Mouse (Mus musculus): Measurements from ENCODE around the gene Insl3. TPM values are rescaled to one million over a fixed set of nuclear protein-coding genes. Genes with fewer than 3 reads are reported as not detected.

Gene Insl3
- polyA plus RNA-seq (2014; fragmentation: Nextera tagmentation; extraction: Ambion mirVana): not detected in 2 replicates

DNA sequence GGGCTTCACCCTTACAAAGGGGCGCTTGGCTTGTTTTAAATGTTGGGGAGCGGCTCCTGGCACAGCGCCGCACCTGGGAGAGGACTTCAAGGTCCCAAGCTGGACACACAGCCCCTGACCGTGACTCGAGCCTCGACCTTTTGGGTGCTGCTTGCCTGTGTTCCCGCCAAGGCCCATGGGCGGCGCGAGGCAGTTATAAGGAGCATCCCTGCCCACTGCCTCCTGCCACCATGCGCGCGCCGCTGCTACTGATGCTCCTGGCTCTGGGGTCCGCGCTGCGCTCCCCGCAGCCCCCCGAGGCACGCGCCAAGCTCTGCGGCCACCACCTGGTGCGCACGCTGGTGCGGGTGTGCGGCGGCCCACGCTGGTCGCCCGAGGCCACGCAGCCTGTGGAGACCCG lies at the start of gene Insl3:
Gene Insl3, plus strand, starts transcription at position 187 of the 400 bp plus-strand sequence.
- no peaks in the 10 kb centered on the region for H3K36me3 ChIP-seq (ENCODE audit: control insufficient read depth, insufficient read depth, low read length)
- peaks cover 7% of the 10 kb centered on the region; the same call in 1 of the 2 replicates for H3K4me1 ChIP-seq (replicated peaks; ENCODE audit: control insufficient read depth, insufficient read depth, low read length)
- no peak for ATAC-seq (replicated peaks; ENCODE audit: low FRiP score)

GRCm38 (mm10) chr8:71639318-71639717 lies 49.7 kb upstream of the Insl3 start:
- H3K4me1 ChIP-seq (replicated peaks; ENCODE audit: control insufficient read depth, insufficient read depth, low read length): peaks cover 4% of the 10 kb centered on the region; the same call in 1 of the 2 replicates
- peaks cover 4% of the 10 kb centered on the region for H3K27me3 ChIP-seq (ENCODE audit: control insufficient read depth, insufficient read depth, low read length)
- no peaks in the 10 kb centered on the region for H3K9me3 ChIP-seq (ENCODE audit: control insufficient read depth, low read length)
- no peak overlapping the region for H3K4me2 ChIP-seq (ENCODE audit: low read depth, low read length, severe bottlenecking)
- DNase-seq (ENCODE audit: low spot score) (no peak), ATAC-seq (replicated peaks; ENCODE audit: low FRiP score) (no peak)
- H3K4me3 ChIP-seq (ENCODE audit: low read depth, low read length): no peak overlapping the region
- no peak overlapping the region for H3K27ac ChIP-seq (ENCODE audit: low read depth, low read length)
- WGBS: 88% methylated on average over 4 of the region's 4 CpGs
- H3K36me3 ChIP-seq (ENCODE audit: control insufficient read depth, insufficient read depth, low read length): no peaks in the 10 kb centered on the region
- no peak overlapping the region for H3K9ac ChIP-seq (ENCODE audit: low read length)

More for the DNA sequence above, at the start of gene Insl3:
- H3K4me3 ChIP-seq (ENCODE audit: low read depth, low read length): no peak within 1 kb of the TSS
- H3K4me2 ChIP-seq (ENCODE audit: low read depth, low read length, severe bottlenecking): no peak within 1 kb of the TSS
- no peak within 1 kb of the TSS for H3K9ac ChIP-seq (ENCODE audit: low read length)
- H3K9me3 ChIP-seq (ENCODE audit: control insufficient read depth, low read length): no peaks in the 10 kb centered on the region; the same call in 1 of the 2 replicates
- no peak within 1 kb of the TSS for H3K27ac ChIP-seq (ENCODE audit: low read depth, low read length)
- peaks cover 100% of the 10 kb centered on the region for H3K27me3 ChIP-seq (ENCODE audit: control insufficient read depth, insufficient read depth, low read length)
- no peak for DNase-seq (ENCODE audit: low spot score)
- WGBS: 6% methylated on average over 33 of the region's 33 CpGs

DNA sequence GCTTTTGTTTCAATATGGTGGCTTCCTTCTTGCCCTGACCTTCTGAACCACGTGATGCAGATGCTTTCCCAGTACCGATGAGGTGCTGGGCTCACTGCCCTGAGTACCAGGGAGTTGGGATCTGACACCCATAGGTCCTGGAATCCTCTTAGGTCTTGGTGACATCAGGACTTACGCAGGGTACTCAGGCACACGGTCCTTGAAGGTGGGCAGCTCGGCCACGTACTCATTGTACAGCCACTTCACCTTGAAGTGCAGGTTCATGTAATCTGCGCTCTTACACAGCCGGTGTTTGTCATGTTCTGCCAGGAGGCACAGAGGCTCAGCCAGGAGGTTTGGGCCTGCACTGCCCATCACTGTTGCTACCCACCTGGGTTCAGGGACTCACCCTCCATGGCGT lies 43.5 kb upstream of the Insl3 start:
- no peak for ATAC-seq (replicated peaks; ENCODE audit: low FRiP score)
- H3K9me3 ChIP-seq (ENCODE audit: control insufficient read depth, low read length): no peaks in the 10 kb centered on the region
- H3K36me3 ChIP-seq (ENCODE audit: control insufficient read depth, insufficient read depth, low read length): no peaks in the 10 kb centered on the region
- no peak overlapping the region for H3K27ac ChIP-seq (ENCODE audit: low read depth, low read length)
- no peaks in the 10 kb centered on the region for H3K27me3 ChIP-seq (ENCODE audit: control insufficient read depth, insufficient read depth, low read length)
- no peak overlapping the region for H3K4me2 ChIP-seq (ENCODE audit: low read depth, low read length, severe bottlenecking)
- DNase-seq (ENCODE audit: low spot score): no peak
- H3K4me1 ChIP-seq (replicated peaks; ENCODE audit: control insufficient read depth, insufficient read depth, low read length): no peaks in the 10 kb centered on the region
- WGBS: 87% methylated on average over 9 of the region's 9 CpGs
- H3K9ac ChIP-seq (ENCODE audit: low read length): no peak overlapping the region
- H3K4me3 ChIP-seq (ENCODE audit: low read depth, low read length): no peak overlapping the region

DNA sequence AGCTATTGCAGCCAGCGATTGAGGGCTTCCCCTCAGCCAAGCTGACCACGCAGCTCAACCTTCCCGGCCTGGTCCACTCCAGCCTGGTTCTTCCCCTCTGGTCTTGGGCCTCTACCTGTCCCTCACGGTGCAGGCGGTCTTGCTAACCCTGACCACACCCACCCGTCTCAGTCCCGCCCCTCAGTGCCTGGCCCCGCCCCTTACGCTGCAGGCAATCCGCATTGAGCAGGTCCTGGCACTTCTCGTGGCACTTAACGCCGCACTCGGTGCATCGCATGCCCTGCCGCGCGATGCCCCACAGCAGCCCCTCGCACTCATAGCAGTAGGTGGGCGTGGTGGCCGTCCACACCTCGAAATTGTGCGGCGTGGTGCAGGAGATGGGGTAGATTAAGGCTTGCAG lies 34.4 kb upstream of the Insl3 start:
- peak overlapping the region; percentile 30; the same call in 1 of the 2 replicates for H3K9ac ChIP-seq (ENCODE audit: low read length)
- peaks cover 28% of the 10 kb centered on the region for H3K27me3 ChIP-seq (ENCODE audit: control insufficient read depth, insufficient read depth, low read length)
- 0 out of 2 replicates have a peak overlapping the region, but pooled peaks have one; percentile 14 for H3K4me3 ChIP-seq (ENCODE audit: low read depth, low read length)
- H3K4me1 ChIP-seq (replicated peaks; ENCODE audit: control insufficient read depth, insufficient read depth, low read length): no peaks in the 10 kb centered on the region; the same call in 1 of the 2 replicates
- H3K4me2 ChIP-seq (ENCODE audit: low read depth, low read length, severe bottlenecking): peak overlapping the region; percentile 45
- no peaks in the 10 kb centered on the region for H3K9me3 ChIP-seq (ENCODE audit: control insufficient read depth, low read length)
- ATAC-seq (replicated peaks; ENCODE audit: low FRiP score) (peak; percentile 53; the same call in 1 of the 2 replicates), DNase-seq (ENCODE audit: low spot score) (peak; percentile 78)
- H3K36me3 ChIP-seq (ENCODE audit: control insufficient read depth, insufficient read depth, low read length): no peaks in the 10 kb centered on the region
- 1% methylated on average over 24 of the region's 24 CpGs for WGBS
- H3K27ac ChIP-seq (ENCODE audit: low read depth, low read length): no peak overlapping the region

- Histone ChIP-seq H3K4me1 (replicated peaks; ENCODE audit: control insufficient read depth, insufficient read depth, low read length) (peaks cover 5% of the 10 kb centered on the region), H3K9ac (ENCODE audit: low read length) (no peak overlapping the region), H3K4me2 (ENCODE audit: low read depth, low read length, severe bottlenecking) (no peak overlapping the region), H3K27me3 (ENCODE audit: control insufficient read depth, insufficient read depth, low read length) (peaks cover 38% of the 10 kb centered on the region), H3K9me3 (ENCODE audit: control insufficient read depth, low read length) (no peaks in the 10 kb centered on the region), H3K4me3 (ENCODE audit: low read depth, low read length) (no peak overlapping the region), H3K36me3 (ENCODE audit: control insufficient read depth, insufficient read depth, low read length) (no peaks in the 10 kb centered on the region), H3K27ac (ENCODE audit: low read depth, low read length) (no peak overlapping the region)
- DNase-seq (ENCODE audit: low spot score): no peak
- 14% methylated on average over 9 of the region's 9 CpGs for WGBS
- ATAC-seq (replicated peaks; ENCODE audit: low FRiP score): no peak
These were observed 31.2 kb upstream of the Insl3 start for GRCm38 (mm10) chr8:71657816-71658215.

DNA sequence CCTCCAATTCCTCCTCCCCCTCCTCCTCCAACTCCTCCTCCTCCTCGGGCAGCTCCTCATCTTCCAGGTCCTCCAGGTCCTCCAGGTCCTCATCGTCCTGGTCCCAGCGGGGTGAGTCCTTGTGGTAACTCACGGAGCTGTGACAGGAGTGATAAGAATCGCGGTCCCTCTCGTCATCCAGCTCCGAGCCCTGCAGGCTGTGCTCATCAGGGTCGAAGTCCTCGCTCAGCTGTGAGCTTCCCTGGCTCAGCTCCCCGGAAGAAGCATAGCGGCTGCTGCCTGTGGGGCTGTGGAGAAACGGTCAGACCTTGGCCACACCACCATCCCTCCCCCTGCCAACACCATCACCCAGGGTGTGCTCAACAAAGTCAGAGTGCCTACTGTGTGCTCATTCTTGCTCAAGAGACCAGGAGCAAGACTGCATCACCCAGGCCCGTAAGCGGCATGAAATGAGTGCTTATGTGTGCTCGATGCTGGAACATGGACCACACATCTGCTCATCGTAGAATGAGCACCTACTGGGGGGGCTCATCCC lies 30.4 kb upstream of the Insl3 start:
- ATAC-seq (replicated peaks; ENCODE audit: low FRiP score): no peak
- Histone ChIP-seq H3K27me3 (ENCODE audit: control insufficient read depth, insufficient read depth, low read length) (peaks cover 38% of the 10 kb centered on the region), H3K9ac (ENCODE audit: low read length) (no peak overlapping the region), H3K4me3 (ENCODE audit: low read depth, low read length) (no peak overlapping the region), H3K36me3 (ENCODE audit: control insufficient read depth, insufficient read depth, low read length) (no peaks in the 10 kb centered on the region), H3K4me2 (ENCODE audit: low read depth, low read length, severe bottlenecking) (no peak overlapping the region), H3K27ac (ENCODE audit: low read depth, low read length) (no peak overlapping the region), H3K4me1 (replicated peaks; ENCODE audit: control insufficient read depth, insufficient read depth, low read length) (peaks cover 5% of the 10 kb centered on the region), H3K9me3 (ENCODE audit: control insufficient read depth, low read length) (no peaks in the 10 kb centered on the region)
- no peak for DNase-seq (ENCODE audit: low spot score)
- WGBS: 30% methylated on average over 17 of the region's 17 CpGs

DNA sequence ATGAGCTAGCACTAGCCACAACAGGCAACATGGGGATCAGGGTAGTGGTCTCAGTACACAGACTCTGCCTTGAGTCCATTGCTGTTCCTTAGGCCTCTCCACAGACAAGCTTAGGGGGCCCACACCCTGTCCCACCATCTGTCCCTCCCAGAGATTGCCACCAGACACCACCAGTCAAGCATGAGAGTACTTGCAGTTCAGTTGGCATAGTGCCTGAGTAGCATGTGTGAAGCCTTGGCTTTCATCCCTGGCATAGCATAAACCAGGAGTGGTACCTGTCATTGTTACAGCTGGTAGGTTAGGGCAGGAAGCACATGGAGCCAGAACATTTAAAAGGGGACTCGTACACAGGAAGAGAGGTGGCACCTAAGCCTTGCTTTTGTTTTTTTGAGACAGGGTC lies 29.3 kb upstream of the Insl3 start:
- no peak overlapping the region for H3K27ac ChIP-seq (ENCODE audit: low read depth, low read length)
- H3K4me3 ChIP-seq (ENCODE audit: low read depth, low read length): no peak overlapping the region
- no peak overlapping the region for H3K4me2 ChIP-seq (ENCODE audit: low read depth, low read length, severe bottlenecking)
- peaks cover 5% of the 10 kb centered on the region for H3K4me1 ChIP-seq (replicated peaks; ENCODE audit: control insufficient read depth, insufficient read depth, low read length)
- WGBS: 65% methylated on average over 1 of the region's 1 CpGs
- no peak for ATAC-seq (replicated peaks; ENCODE audit: low FRiP score)
- peaks cover 30% of the 10 kb centered on the region for H3K27me3 ChIP-seq (ENCODE audit: control insufficient read depth, insufficient read depth, low read length)
- no peak overlapping the region for H3K9ac ChIP-seq (ENCODE audit: low read length)
- DNase-seq (ENCODE audit: low spot score): no peak
- H3K9me3 ChIP-seq (ENCODE audit: control insufficient read depth, low read length): no peaks in the 10 kb centered on the region
- H3K36me3 ChIP-seq (ENCODE audit: control insufficient read depth, insufficient read depth, low read length): no peaks in the 10 kb centered on the region

GRCm38 (mm10) chr8:71660325-71661120 lies 28.5 kb upstream of the Insl3 start:
- peaks cover 23% of the 10 kb centered on the region for H3K27me3 ChIP-seq (ENCODE audit: control insufficient read depth, insufficient read depth, low read length)
- H3K9me3 ChIP-seq (ENCODE audit: control insufficient read depth, low read length): no peaks in the 10 kb centered on the region
- H3K4me3 ChIP-seq (ENCODE audit: low read depth, low read length): no peak overlapping the region
- no peak overlapping the region for H3K9ac ChIP-seq (ENCODE audit: low read length)
- DNase-seq (ENCODE audit: low spot score) (peak; percentile 92), ATAC-seq (replicated peaks; ENCODE audit: low FRiP score) (0 out of 2 replicates have a peak, but pooled peaks have one; percentile 31)
- H3K36me3 ChIP-seq (ENCODE audit: control insufficient read depth, insufficient read depth, low read length): no peaks in the 10 kb centered on the region
- H3K27ac ChIP-seq (ENCODE audit: low read depth, low read length): no peak overlapping the region
- H3K4me2 ChIP-seq (ENCODE audit: low read depth, low read length, severe bottlenecking): no peak overlapping the region
- 8% methylated on average over 36 of the region's 36 CpGs for WGBS
- H3K4me1 ChIP-seq (replicated peaks; ENCODE audit: control insufficient read depth, insufficient read depth, low read length): peaks cover 5% of the 10 kb centered on the region

Data from forebrain, embryonic 11.5 days (tissue).